Mouse (Mus musculus) kidney, embryonic 15.5 days (tissue): ENCODE data around the gene Wdhd1. TPM values are rescaled to one million over a fixed set of nuclear protein-coding genes. Genes with fewer than 3 reads are reported as not detected.

Experiments used
- ATAC-seq: fragments of 200-750 bp; cut with Nextera tagmentation; replicated peaks from 2 replicates; pipeline ENCODE4 v1.8.0; 2017; ENCODE audit warnings: moderate TSS enrichment; ENCODE audit not compliant: low FRiP score
- H3K27ac ChIP-seq: fragments of 300-500 bp; sonication (generic); 2 replicates; pipeline ENCODE4 v1.5.1; 2015; ENCODE audit warnings: mild to moderate bottlenecking, inconsistent platforms
- H3K27me3 ChIP-seq: fragments of 300-500 bp; sonication (generic); 2 replicates; pipeline ENCODE4 v1.6.1; 2015; ENCODE audit warnings: inconsistent platforms
- H3K36me3 ChIP-seq: fragments of 300-500 bp; sonication (generic); 2 replicates; pipeline ENCODE4 v1.6.1; 2015; ENCODE audit warnings: inconsistent platforms
- H3K4me1 ChIP-seq: fragments of 300-500 bp; sonication (generic); 2 replicates; pipeline ENCODE4 v1.6.1; 2015; ENCODE audit warnings: inconsistent platforms
- H3K4me2 ChIP-seq: fragments of 300-500 bp; sonication (generic); 2 replicates; pipeline ENCODE4 v1.6.1; 2015; ENCODE audit warnings: moderate library complexity, mild to moderate bottlenecking, inconsistent platforms
- H3K4me3 ChIP-seq: fragments of 300-500 bp; sonication (generic); replicated peaks from 2 replicates; pipeline ENCODE4 v1.5.1; 2015; ENCODE audit warnings: mild to moderate bottlenecking, inconsistent platforms
- H3K9ac ChIP-seq: fragments of 300-500 bp; sonication (generic); 2 replicates; pipeline ENCODE4 v1.6.1; 2015; ENCODE audit warnings: mild to moderate bottlenecking, inconsistent platforms
- H3K9me3 ChIP-seq: fragments of 300-500 bp; sonication (generic); replicated peaks from 2 replicates; pipeline ENCODE4 v1.6.1; 2016; ENCODE audit warnings: inconsistent platforms
- WGBS: fragments of 180-500 bp; shearing (Covaris S2); methylation state at CpG from one replicate; pipeline ENCODE4 v1.1.7; 2015; ENCODE audit warnings: mixed read lengths; 5-methylcytosine and 5-hydroxymethylcytosine counted together
- polyA plus RNA-seq: library from polyadenylated mRNA; unstranded; fragments of >200 nt; fragmentation: Nextera tagmentation; extraction: Ambion mirVana; gene quantifications from 2 replicates; pipeline ENCODE4 v1.2.1, GENCODE M21; 2015

The Wdhd1 gene
- polyA plus RNA-seq, 1 experiment from 2014 or later, result 32.7 TPM

GRCm38 (mm10) chr14:47234526-47235250 is 42.0 kb downstream of the Wdhd1 start:
- H3K9ac ChIP-seq, result no peak overlapping the region
- 73% methylated on average over 5 of the region's 5 CpGs for WGBS
- no peaks in the 10 kb centered on the region; the same call in 1 of the 2 replicates for H3K9me3 ChIP-seq
- no peaks in the 10 kb centered on the region for H3K4me1 ChIP-seq
- no peak overlapping the region for H3K4me2 ChIP-seq
- no peaks in the 10 kb centered on the region for H3K27me3 ChIP-seq
- no peaks in the 10 kb centered on the region for H3K36me3 ChIP-seq
- ATAC-seq, result no peak
- no peak overlapping the region for H3K4me3 ChIP-seq
- no peak overlapping the region for H3K27ac ChIP-seq

- Histone ChIP-seq H3K9me3 (no peaks in the 10 kb centered on the region; the same call in 1 of the 2 replicates), H3K27ac (no peak overlapping the region), H3K9ac (no peak overlapping the region), H3K27me3 (no peaks in the 10 kb centered on the region), H3K4me3 (no peak overlapping the region), H3K4me2 (no peak overlapping the region), H3K4me1 (no peaks in the 10 kb centered on the region), H3K36me3 (no peaks in the 10 kb centered on the region)
- ATAC-seq, result no peak
- WGBS, result 88% methylated on average over 3 of the region's 3 CpGs
Observed at GRCm38 (mm10) chr14:47234032-47234431, 42.6 kb downstream of the Wdhd1 start.

- Histone ChIP-seq H3K4me2 (no peak overlapping the region), H3K4me1 (no peaks in the 10 kb centered on the region), H3K36me3 (no peaks in the 10 kb centered on the region), H3K4me3 (no peak overlapping the region), H3K27me3 (no peaks in the 10 kb centered on the region), H3K9ac (no peak overlapping the region), H3K9me3 (no peaks in the 10 kb centered on the region; the same call in 1 of the 2 replicates), H3K27ac (no peak overlapping the region)
- 73% methylated on average over 2 of the region's 2 CpGs for WGBS
- no peak for ATAC-seq
Observed at GRCm38 (mm10) chr14:47233602-47234001, 43.1 kb downstream of the Wdhd1 start.

- ATAC-seq, result no peak
- H3K27ac ChIP-seq, result no peak overlapping the region
- no peaks in the 10 kb centered on the region for H3K9me3 ChIP-seq
- no peak overlapping the region for H3K4me3 ChIP-seq
- no peaks in the 10 kb centered on the region for H3K36me3 ChIP-seq
- no peak overlapping the region for H3K9ac ChIP-seq
- WGBS, result 79% methylated on average over 11 of the region's 11 CpGs
- no peak overlapping the region for H3K4me2 ChIP-seq
- no peaks in the 10 kb centered on the region for H3K4me1 ChIP-seq
- no peaks in the 10 kb centered on the region for H3K27me3 ChIP-seq
Observed at GRCm38 (mm10) chr14:47229796-47230376, 46.8 kb downstream of the Wdhd1 start.

- no peak for ATAC-seq
- no peak overlapping the region for H3K4me2 ChIP-seq
- no peaks in the 10 kb centered on the region for H3K9me3 ChIP-seq
- H3K4me3 ChIP-seq, result no peak overlapping the region
- H3K27ac ChIP-seq, result no peak overlapping the region
- H3K9ac ChIP-seq, result no peak overlapping the region
- no peaks in the 10 kb centered on the region for H3K27me3 ChIP-seq
- H3K4me1 ChIP-seq, result no peaks in the 10 kb centered on the region
- WGBS, result 90% methylated on average over 8 of the region's 8 CpGs
- H3K36me3 ChIP-seq, result no peaks in the 10 kb centered on the region
Observed at GRCm38 (mm10) chr14:47225931-47226330, 50.7 kb downstream of the Wdhd1 start.

- Histone ChIP-seq H3K4me1 (no peaks in the 10 kb centered on the region), H3K4me2 (no peak overlapping the region), H3K9me3 (no peaks in the 10 kb centered on the region), H3K9ac (no peak overlapping the region), H3K27ac (no peak overlapping the region), H3K4me3 (no peak overlapping the region), H3K27me3 (no peaks in the 10 kb centered on the region), H3K36me3 (no peaks in the 10 kb centered on the region)
- WGBS, result 84% methylated on average over 10 of the region's 10 CpGs
- no peak for ATAC-seq
Observed at GRCm38 (mm10) chr14:47224476-47225325, 52.0 kb downstream of the Wdhd1 start.

GRCm38 (mm10) chr14:47222631-47223450 is 53.8 kb downstream of the Wdhd1 start:
- H3K4me3 ChIP-seq, result no peak overlapping the region
- H3K9me3 ChIP-seq, result no peaks in the 10 kb centered on the region
- no peak overlapping the region for H3K4me2 ChIP-seq
- 74% methylated on average over 11 of the region's 11 CpGs for WGBS
- no peaks in the 10 kb centered on the region for H3K27me3 ChIP-seq
- H3K4me1 ChIP-seq, result no peaks in the 10 kb centered on the region
- H3K36me3 ChIP-seq, result no peaks in the 10 kb centered on the region
- H3K27ac ChIP-seq, result no peak overlapping the region
- no peak overlapping the region for H3K9ac ChIP-seq
- ATAC-seq, result no peak

- H3K4me2 ChIP-seq, result no peak overlapping the region
- no peaks in the 10 kb centered on the region for H3K4me1 ChIP-seq
- H3K4me3 ChIP-seq, result no peak overlapping the region
- no peak overlapping the region for H3K27ac ChIP-seq
- H3K36me3 ChIP-seq, result no peaks in the 10 kb centered on the region
- no peaks in the 10 kb centered on the region for H3K27me3 ChIP-seq
- WGBS, result 89% methylated on average over 11 of the region's 11 CpGs
- no peaks in the 10 kb centered on the region for H3K9me3 ChIP-seq
- ATAC-seq, result no peak
- no peak overlapping the region for H3K9ac ChIP-seq
Observed at GRCm38 (mm10) chr14:47221567-47221966, 55.1 kb downstream of the Wdhd1 start.

GRCm38 (mm10) chr14:47220231-47221025 is 56.2 kb downstream of the Wdhd1 start:
- ATAC-seq, result no peak

GRCm38 (mm10) chr14:47218766-47219606 is 57.7 kb downstream of the Wdhd1 start:
- 82% methylated on average over 9 of the region's 9 CpGs for WGBS
- Histone ChIP-seq H3K27me3 (no peaks in the 10 kb centered on the region), H3K4me2 (no peak overlapping the region), H3K27ac (no peak overlapping the region), H3K36me3 (no peaks in the 10 kb centered on the region), H3K9ac (no peak overlapping the region), H3K4me3 (no peak overlapping the region), H3K9me3 (no peaks in the 10 kb centered on the region), H3K4me1 (no peaks in the 10 kb centered on the region)
- no peak for ATAC-seq

More at GRCm38 (mm10) chr14:47220231-47221025, 56.2 kb downstream of the Wdhd1 start:
- H3K9me3 ChIP-seq, result no peaks in the 10 kb centered on the region
- H3K27ac ChIP-seq, result no peak overlapping the region
- no peaks in the 10 kb centered on the region for H3K36me3 ChIP-seq
- no peaks in the 10 kb centered on the region for H3K4me1 ChIP-seq
- H3K4me2 ChIP-seq, result no peak overlapping the region
- no peak overlapping the region for H3K9ac ChIP-seq
- 84% methylated on average over 8 of the region's 8 CpGs for WGBS
- no peaks in the 10 kb centered on the region for H3K27me3 ChIP-seq
- no peak overlapping the region for H3K4me3 ChIP-seq
